Mouse (Mus musculus) Patski (cell line): Measurements from ENCODE around the gene Trim23. TPM values are rescaled to one million over a fixed set of nuclear protein-coding genes. Genes with fewer than 3 reads are reported as not detected.
"Not testable (repeated sequence)": the region's sequence is repeated elsewhere in the genome, so short reads cannot be mapped to it uniquely, and the experiment has no call there.

Experiments
- ATAC-seq: fragments of 100-300 bp; one replicate; pipeline ENCODE4 v1.8.0; 2021
- CTCF ChIA-PET: fragments of 350-600 bp; sonication (Branson Sonifier 250); formaldehyde crosslinking; loops from one replicate; lab custom pipeline; 2022; ENCODE audit warnings: inconsistent platforms; lab: Charles Lee
- POLR2A ChIA-PET: fragments of 350-600 bp; sonication (Branson Sonifier 250); formaldehyde crosslinking; loops from one replicate; lab custom pipeline; 2022; ENCODE audit warnings: antibody characterized with exemption, inconsistent platforms; lab: Charles Lee
- DNase-seq: peaks from one replicate; pipeline ENCODE4 v3.0.0-alpha.2; 2011; ENCODE audit warnings: low read depth, low spot score
- H3K27me3 ChIP-seq: fragments of 371-371 bp; one replicate; pipeline ENCODE4 v1.5.1; 2021
- CTCF ChIP-seq: fragments of 100-300 bp; IDR thresholded peaks from one replicate; pipeline ENCODE4 v1.5.1; 2021
- in situ Hi-C: fragments of 300-500 bp; cut with MboI; formaldehyde crosslinking; loops from 3 replicates; pipeline ENCODE4 v1.11.1; 2018; ENCODE audit warnings: low pct_unique_long_range_greater_than_20kb, mixed read lengths
- polyA plus RNA-seq: library from polyadenylated mRNA; unstranded; gene quantifications from one replicate; pipeline ENCODE4 v1.2.3, GENCODE M21; 2021

Trim23 gene
- polyA plus RNA-seq, 1 experiment from 2014 or later: 24.5 TPM

DNA sequence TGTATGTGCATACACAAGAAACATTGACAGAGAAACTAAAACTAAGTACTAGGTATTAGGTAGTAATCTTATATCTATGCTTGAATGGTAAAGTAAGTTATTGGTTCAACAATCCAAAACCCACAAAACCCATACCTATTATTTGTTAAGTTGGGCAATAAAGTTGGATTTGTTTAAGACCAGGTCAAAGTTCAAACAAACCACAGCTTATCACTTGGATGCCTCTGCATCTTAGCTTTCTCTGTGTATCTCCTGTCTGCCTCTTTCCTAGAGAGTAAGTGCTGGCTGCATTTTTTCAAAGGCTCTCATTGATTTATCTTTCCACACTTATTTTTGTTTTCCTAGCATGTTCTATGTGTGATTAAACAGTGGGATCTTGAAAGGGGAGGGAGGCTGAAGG, 6.1 kb upstream of the Trim23 start:
- H3K27me3 ChIP-seq: no peaks in the 10 kb centered on the region
- CTCF ChIA-PET: interaction anchor here (1.2 kb wide), 1 partner anchor 20 kb away, joined by 3 read pairs; no protein-coding TSS in a partner anchor
- POLR2A ChIA-PET: no interaction called here
- ATAC-seq (no peak), DNase-seq (no peak)
- TF ChIP-seq CTCF: no peak
- in situ Hi-C loops: no loop called here

DNA sequence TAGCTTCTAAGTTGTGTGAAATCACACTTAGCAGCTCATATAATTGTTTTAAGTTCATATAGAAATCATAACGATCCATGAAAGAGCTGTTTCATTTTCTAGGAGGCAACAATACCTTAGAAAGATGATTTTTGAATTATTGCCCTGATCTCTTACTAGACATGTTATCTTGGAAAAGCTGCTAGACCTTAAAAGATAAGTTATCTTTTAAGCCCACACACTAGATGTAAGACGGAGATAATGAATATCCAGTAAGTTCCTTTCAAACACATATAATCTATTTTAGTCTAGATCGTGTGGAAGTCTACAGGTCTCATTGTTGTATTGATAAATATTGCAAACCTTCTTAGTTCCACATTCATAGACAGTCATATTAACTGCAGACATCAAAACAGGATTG, 1.7 kb upstream of the Trim23 start:
- DNase-seq (no peak), ATAC-seq (no peak)
- ChIA-PET CTCF (interaction anchor here (0.7 kb wide), 1 partner anchor 11 kb away, joined by 3 read pairs; no protein-coding TSS in a partner anchor), POLR2A (no interaction called here)
- H3K27me3 ChIP-seq: no peaks in the 10 kb centered on the region
- in situ Hi-C loops: no loop called here
- no peak for TF ChIP-seq CTCF

DNA sequence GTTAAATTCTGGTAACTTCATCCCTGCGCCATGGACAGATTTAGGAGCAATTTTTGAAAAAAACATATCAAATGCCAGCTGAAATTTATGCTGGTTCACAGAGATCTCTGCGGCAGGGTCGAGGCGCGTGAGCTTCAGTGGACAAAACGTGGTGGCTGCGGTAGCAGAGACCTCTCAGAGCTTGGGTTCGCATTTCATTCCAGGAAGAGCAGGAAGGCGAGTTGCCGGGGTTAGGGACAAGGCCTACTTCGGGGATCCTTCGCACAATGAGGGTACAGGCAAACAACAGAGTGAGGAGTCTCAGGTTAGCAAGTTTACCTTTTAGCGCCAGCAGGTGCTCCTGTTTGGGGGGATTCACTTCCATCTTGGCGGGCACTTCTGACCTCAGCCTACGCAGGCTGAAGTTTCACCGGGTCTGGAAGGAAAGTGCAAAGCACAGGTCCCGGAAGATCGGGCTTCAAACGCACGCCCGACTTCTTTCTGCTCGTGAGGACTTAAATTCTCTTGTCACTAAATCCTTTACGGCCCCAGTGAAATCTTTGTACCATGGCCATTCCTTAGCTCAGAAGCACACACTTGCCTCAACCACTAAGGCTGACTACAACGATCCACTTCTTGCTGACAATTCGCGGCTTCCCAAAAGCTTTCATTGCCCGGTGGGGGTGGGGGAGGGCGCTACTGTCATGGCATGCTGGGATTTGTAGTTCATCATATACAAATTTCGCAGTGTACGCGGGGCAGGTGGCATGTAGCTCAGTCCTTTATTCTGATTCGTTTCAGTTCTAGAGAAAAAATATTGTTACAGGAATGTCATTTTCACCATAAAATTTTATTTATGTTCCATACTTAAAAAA, 574 bp upstream of the Trim23 start, which contains the start of gene Trappc13:
Trappc13 (minus strand) TSS at position 674 of the 854 bp plus-strand sequence.
- POLR2A ChIA-PET: no interaction called here
- ATAC-seq (peak; percentile 75), DNase-seq (no peak)
- in situ Hi-C loops: no loop called here
- no peaks in the 10 kb centered on the region for H3K27me3 ChIP-seq
- CTCF ChIA-PET: interaction anchor here (0.7 to 1.2 kb wide), 3 partner anchors 10 to 12 kb away, joined by 3 read pairs; no protein-coding TSS in a partner anchor
- TF ChIP-seq CTCF: no peak

DNA sequence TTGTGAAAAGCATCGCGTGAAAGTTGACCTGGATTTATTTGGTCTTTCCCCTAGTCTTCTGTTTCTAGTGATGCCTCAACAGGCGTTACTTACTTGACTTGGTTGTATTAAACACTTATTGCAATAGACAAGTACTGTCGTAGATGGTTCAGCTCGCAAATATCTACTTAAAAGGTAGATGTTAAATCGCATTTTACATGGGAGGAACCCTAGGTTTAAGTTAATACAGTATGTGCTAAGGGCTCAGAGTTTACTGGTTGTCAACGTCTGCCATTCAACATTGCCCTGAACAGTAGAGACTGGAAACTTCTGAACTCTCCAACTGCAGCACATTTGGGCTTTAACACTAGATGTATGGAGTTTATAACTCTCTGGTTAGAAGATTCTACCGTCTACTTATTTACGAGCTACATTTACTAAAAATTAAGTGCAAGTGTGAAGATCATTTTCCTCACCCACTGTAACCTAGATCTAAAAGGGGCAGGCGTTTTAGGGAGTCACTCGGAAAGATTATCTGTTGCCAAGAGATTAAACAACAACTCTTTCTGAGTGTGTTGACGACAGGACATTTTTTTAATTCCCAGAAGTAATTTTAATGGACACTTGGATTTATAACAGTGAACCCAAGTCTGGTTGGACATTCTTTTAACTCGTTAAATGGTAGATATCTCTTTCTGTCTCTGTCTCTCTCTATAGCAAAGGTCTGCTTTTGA, 735 bp downstream of the Trim23 start:
- in situ Hi-C loops: no loop called here
- DNase-seq (no peak), ATAC-seq (peak; percentile 5)
- ChIA-PET POLR2A (no interaction called here), CTCF (interaction anchor here (1.2 kb wide), 2 partner anchors 9 to 11 kb away, joined by 3 read pairs; no protein-coding TSS in a partner anchor)
- no peak for TF ChIP-seq CTCF
- H3K27me3 ChIP-seq: no peaks in the 10 kb centered on the region

DNA sequence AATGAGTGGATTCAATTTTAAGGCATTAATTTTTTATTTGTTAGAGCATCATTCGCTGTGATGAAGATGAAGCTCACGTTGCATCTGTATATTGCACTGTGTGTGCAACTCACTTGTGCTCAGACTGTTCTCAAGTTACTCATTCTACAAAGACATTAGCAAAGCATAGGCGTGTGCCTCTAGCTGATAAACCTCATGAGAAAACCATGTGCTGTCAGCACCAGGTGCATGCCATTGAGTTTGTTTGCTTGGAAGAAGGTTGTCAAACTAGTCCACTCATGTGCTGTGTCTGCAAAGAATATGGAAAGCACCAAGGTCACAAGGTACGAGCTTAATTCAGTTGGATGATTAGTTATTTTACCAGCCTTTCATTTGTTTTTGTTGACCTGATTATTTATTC, 8.8 kb downstream of the Trim23 start:
- no peak for TF ChIP-seq CTCF
- no peak for ATAC-seq
- no peaks in the 10 kb centered on the region for H3K27me3 ChIP-seq
- in situ Hi-C loops: no loop called here
- no peak for DNase-seq
- CTCF ChIA-PET: no interaction called here
- POLR2A ChIA-PET: no interaction called here

DNA sequence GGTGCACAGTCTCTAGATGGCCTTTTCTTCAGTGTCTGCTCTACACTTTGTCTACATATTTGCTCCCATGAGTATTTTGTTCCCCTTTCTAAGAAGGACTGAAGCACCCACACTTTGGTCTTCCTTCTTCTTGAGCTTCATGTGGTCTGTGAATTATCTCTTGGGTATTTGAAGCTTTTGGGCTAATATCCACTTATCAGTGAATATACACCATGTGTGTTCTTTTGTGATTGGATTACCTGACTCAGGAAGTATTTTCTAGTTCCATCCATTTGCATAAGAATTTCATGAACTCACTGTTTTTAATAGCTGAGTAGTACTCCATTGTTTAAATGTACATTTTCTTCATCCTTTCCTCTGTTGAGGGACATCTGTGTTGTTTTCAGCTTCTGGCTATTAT, 17.3 kb downstream of the Trim23 start:
- H3K27me3 ChIP-seq, ATAC-seq, POLR2A ChIA-PET, DNase-seq, in situ Hi-C loops: not testable (repeated sequence)
- CTCF ChIA-PET: interaction anchor here (1.3 kb wide), 1 partner anchor 10 kb away, joined by 3 read pairs; no protein-coding TSS in a partner anchor

DNA sequence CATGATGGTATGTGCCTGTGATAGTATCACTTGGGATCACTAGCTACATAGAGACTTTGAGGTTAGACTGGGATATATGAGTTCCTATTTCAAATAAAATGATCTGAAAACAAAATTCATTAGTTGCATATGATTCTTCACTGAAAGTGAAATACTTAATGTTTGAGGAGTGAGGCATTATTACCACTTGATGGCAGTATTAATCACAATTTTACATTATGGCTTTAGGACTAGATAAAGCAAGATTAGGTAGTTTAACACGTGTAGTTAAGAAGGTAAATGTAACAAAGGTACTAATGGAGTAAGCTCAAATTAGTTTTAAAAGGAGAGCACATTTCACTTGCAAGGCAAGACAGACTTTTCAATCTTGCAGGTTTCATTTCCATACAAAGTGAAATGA, 25.7 kb downstream of the Trim23 start:
- ChIA-PET POLR2A (interaction anchor here (0.6 kb wide), 1 partner anchor 19 kb away, joined by 3 read pairs; no protein-coding TSS in a partner anchor), CTCF (interaction anchor here (0.8 to 2.7 kb wide), 4 partner anchors 14 to 65 kb away, joined by 3 to 8 read pairs (median 4); no protein-coding TSS in a partner anchor)
- peak; percentile 28 for TF ChIP-seq CTCF
- H3K27me3 ChIP-seq: no peaks in the 10 kb centered on the region
- DNase-seq: no peak
- no peak for ATAC-seq
- in situ Hi-C loops: no loop called here

DNA sequence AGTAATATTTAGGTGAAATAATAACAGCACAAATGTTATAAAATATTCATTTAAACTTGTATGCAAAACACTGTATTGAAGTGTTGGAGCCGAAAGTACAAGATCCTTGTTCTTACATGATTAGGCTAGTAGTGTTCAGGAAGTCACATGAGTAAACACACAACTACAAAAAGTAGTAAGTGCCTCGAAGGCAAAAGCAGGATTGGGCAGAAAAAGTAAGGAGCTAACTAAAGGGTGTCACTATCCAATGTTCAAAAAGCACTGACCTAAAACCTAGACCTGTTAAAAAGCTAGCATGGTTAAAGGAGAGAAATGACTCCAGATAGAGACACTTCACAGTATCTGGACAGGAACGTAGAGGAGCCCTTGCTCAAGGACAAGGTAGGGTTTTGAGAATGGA, 48.9 kb downstream of the Trim23 start:
- TF ChIP-seq CTCF: no peak
- ATAC-seq (no peak), DNase-seq (no peak)
- H3K27me3 ChIP-seq: no peaks in the 10 kb centered on the region
- in situ Hi-C loops: no loop called here
- CTCF ChIA-PET: interaction anchor here (0.9 kb wide), 1 partner anchor 63 kb away, joined by 3 read pairs; no protein-coding TSS in a partner anchor
- POLR2A ChIA-PET: no interaction called here

DNA sequence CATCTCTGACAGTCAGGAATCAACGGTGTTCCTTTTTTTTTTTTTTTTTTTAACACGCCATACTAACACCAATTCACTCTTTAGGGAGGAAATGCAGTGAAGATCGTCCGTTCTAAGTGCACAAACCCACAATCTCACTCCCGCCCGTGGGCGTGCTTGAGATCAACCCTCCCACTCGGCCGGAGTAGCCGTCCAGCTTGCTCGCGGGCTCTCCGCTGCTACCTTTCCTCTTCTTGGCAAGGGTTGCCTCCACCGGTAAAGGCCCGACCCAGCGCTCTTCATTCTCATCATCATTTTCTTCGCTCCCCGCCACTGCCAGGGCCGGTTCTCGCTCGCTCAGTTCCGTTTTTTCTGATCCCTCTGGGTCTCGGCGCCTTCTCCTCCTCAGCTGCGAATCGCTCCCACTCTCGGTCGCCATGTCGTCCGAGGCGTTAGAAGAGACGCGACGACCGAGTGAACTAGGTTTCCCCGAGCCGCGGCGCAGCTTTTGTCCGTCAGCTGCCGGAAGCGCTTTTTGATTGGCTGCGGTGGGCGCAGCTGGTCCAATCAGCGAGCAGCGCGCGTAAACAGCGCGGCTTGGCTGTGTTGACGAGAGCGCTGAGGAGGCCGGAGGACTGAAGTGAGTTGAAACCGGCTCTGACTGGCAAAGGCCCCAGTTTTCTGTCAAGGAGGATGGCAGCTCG, 49.9 kb downstream of the Trim23 start, which contains the start of the genes Cenpk and Ppwd1:
Cenpk (plus strand) TSS at position 228 of the 683 bp plus-strand sequence.
Ppwd1 (minus strand) TSS at position 460 of the 683 bp plus-strand sequence.
- ChIA-PET POLR2A (interaction anchor here (0.7 kb wide), 1 partner anchor 89 kb away, joined by 7 read pairs; no protein-coding TSS in a partner anchor), CTCF (interaction anchor here (0.8 to 0.9 kb wide), 2 partner anchors 57 to 62 kb away, joined by 3 read pairs; no protein-coding TSS in a partner anchor)
- TF ChIP-seq CTCF: no peak
- H3K27me3 ChIP-seq: no peaks in the 10 kb centered on the region
- DNase-seq: peak; percentile 86
- in situ Hi-C loops: no loop called here
- peak; percentile 96 for ATAC-seq

DNA sequence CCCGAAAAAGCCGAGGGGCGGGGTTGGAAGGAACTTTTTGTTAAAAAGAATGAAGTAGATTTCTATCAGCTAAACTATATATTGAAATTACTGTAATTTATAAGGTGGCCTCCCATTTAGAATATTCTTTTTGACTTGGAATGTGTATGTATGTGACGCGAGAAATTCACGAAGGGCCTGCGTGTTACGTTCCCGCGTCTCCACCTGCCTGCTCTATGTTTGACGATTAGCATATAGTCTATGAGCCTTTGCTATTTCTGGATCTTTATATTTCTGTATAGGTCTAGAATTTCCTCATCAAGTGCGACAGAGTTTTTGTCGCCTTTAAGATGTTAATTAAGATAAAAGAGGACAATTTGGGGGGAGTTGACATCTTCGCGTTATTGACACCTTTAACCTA, 50.6 kb downstream of the Trim23 start:
- ChIA-PET POLR2A (no interaction called here), CTCF (interaction anchor here (0.8 kb wide), 1 partner anchor 56 kb away, joined by 3 read pairs; no protein-coding TSS in a partner anchor)
- in situ Hi-C loops: no loop called here
- H3K27me3 ChIP-seq: no peaks in the 10 kb centered on the region
- ATAC-seq (no peak), DNase-seq (no peak)
- TF ChIP-seq CTCF: no peak

Other genes starting within 250 kb of the Trim23 start
- 29.2 TPM for gene Nln, start 69.2 kb upstream of the Trim23 start, polyA plus RNA-seq
- gene Sgtb, start 69.1 kb upstream of the Trim23 start, polyA plus RNA-seq: 8.3 TPM
- gene Trappc13, start 328 bp upstream of the Trim23 start, polyA plus RNA-seq: 45.7 TPM
- 16.6 TPM for gene Cenpk, start 49.8 kb downstream of the Trim23 start, polyA plus RNA-seq
- 26.5 TPM for gene Ppwd1, start 50.0 kb downstream of the Trim23 start, polyA plus RNA-seq
- 4.8 TPM for gene Adamts6, start 109.0 kb downstream of the Trim23 start, polyA plus RNA-seq